Mouse (Mus musculus): ENCODE measurements around the gene Ltf.

The Ltf gene

DNA sequence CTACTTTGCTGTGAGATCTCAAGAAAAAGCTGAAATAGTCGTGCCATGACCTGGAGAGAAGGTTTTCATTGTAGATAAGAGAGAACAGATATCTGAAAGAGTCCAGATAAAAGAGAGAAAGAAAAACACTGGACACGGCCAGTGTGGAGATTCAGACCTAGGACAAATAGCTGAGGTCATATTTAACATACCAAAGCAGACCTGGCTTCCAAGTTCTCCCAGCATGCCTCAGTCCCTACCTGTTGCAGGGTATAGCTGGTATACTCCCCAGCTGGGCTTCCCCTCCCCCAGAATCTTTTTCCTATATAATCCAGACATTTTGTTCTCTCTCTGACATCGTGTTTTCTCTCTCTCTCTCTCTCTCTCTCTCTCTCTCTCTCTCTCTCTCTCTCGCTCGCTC lies 68.9 kb downstream of the Ltf start:
- no peak for DNase-seq (ENCODE audit: low spot score)

DNA sequence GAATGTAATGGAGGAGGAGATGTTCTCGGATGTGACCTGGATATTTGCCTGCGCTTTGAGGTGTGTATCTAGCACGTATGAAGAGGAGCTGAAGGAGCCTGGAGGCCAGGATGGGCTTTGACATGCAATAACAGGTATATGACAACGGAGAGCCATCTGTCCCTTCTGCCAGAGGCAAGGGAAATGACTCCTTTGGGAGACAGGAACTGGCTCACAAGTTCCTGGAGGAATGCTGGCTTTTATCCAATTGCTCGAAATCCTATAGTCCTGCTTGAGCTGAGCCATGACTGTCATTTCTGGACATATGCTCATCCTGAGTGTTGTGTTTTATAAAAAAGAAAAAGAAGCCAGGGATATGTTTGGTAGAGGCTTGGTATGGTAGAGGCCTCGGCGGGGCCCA lies 69.8 kb downstream of the Ltf start:
- DNase-seq (ENCODE audit: low spot score): no peak
